Mouse (Mus musculus): ENCODE results near the gene Fam69a.

- no peak for TF ChIP-seq CTCF (IDR thresholded peaks at IDR 0.05; ENCODE audit: extremely low read depth, insufficient read length, insufficient replicate concordance, low read depth, low read length)
- no peak for TF ChIP-seq POLR2A (IDR thresholded peaks at IDR 0.05; ENCODE audit: low read depth, low read length)
Observed at GRCm38 (mm10) chr5:107950643-107951042, 36.2 kb downstream of the Fam69a start.

All from small intestine, adult 2 months (tissue).